Mouse (Mus musculus): ENCODE data around the gene Gm10945. TPM values are rescaled to one million over a fixed set of nuclear protein-coding genes. Genes with fewer than 3 reads are reported as not detected.

The Gm10945 gene
- polyA plus RNA-seq, 1 experiment from 2014 or later, result not detected

- no peak for ATAC-seq (replicated peaks; ENCODE audit: extremely low read depth, insufficient read depth, low FRiP score)
- no peak overlapping the region for H3K4me3 ChIP-seq (ENCODE audit: low read length)
- no peaks in the 10 kb centered on the region for H3K27me3 ChIP-seq (ENCODE audit: control insufficient read depth, insufficient read depth, low read length)
These were observed 56.2 kb downstream of the Gm10945 start for GRCm38 (mm10) chr10:6705226-6705885.

GRCm38 (mm10) chr10:6694218-6694850 is 67.2 kb downstream of the Gm10945 start:
- 54% methylated on average over 13 of the region's 13 CpGs for WGBS

More at GRCm38 (mm10) chr10:6705226-6705885, 56.2 kb downstream of the Gm10945 start:
- Histone ChIP-seq H3K9ac (ENCODE audit: low read length) (no peak overlapping the region), H3K4me2 (ENCODE audit: low read depth, low read length) (no peak overlapping the region), H3K9me3 (replicated peaks; ENCODE audit: control insufficient read depth, low read length) (no peaks in the 10 kb centered on the region), H3K27ac (ENCODE audit: low read length) (no peak overlapping the region), H3K36me3 (ENCODE audit: control insufficient read depth, insufficient read depth) (no peaks in the 10 kb centered on the region), H3K4me1 (ENCODE audit: control insufficient read depth, insufficient read depth, low read length) (no peaks in the 10 kb centered on the region)
- WGBS, result 92% methylated on average over 1 of the region's 1 CpGs

More at GRCm38 (mm10) chr10:6694218-6694850, 67.2 kb downstream of the Gm10945 start:
- no peak for ATAC-seq (replicated peaks; ENCODE audit: extremely low read depth, insufficient read depth, low FRiP score)
- Histone ChIP-seq H3K27ac (ENCODE audit: low read length) (no peak overlapping the region), H3K27me3 (ENCODE audit: control insufficient read depth, insufficient read depth, low read length) (no peaks in the 10 kb centered on the region), H3K36me3 (ENCODE audit: control insufficient read depth, insufficient read depth) (no peaks in the 10 kb centered on the region), H3K9me3 (replicated peaks; ENCODE audit: control insufficient read depth, low read length) (no peaks in the 10 kb centered on the region), H3K9ac (ENCODE audit: low read length) (peak overlapping the region; percentile 47; the same call in 1 of the 2 replicates), H3K4me1 (ENCODE audit: control insufficient read depth, insufficient read depth, low read length) (no peaks in the 10 kb centered on the region), H3K4me2 (ENCODE audit: low read depth, low read length) (peak overlapping the region; percentile 45), H3K4me3 (ENCODE audit: low read length) (peak overlapping the region; percentile 25; the same call in 1 of the 2 replicates)

Other genes starting within 250 kb of the Gm10945 start
- gene Oprm1, start 3.3 kb downstream of the Gm10945 start, polyA plus RNA-seq (2015; fragmentation: Nextera tagmentation; extraction: Ambion mirVana), result not detected in 2 replicates

Data from heart, embryonic 16.5 days (tissue).